Mouse (Mus musculus) midbrain, embryonic 11.5 days (tissue): ENCODE data around the gene Scrn2. TPM values are rescaled to one million over a fixed set of nuclear protein-coding genes. Genes with fewer than 3 reads are reported as not detected.

Experiments used
- ATAC-seq: fragments of 200-750 bp; cut with Nextera tagmentation; 2 replicates; pipeline ENCODE4 v1.8.0; 2017; ENCODE audit warnings: moderate TSS enrichment, moderate library complexity; ENCODE audit not compliant: low FRiP score
- DNase-seq: peaks from one replicate; pipeline ENCODE4 v3.0.0; 2015; ENCODE audit warnings: low spot score; ENCODE audit errors: missing footprints
- H3K27ac ChIP-seq: fragments of 300-500 bp; sonication (generic); 2 replicates; pipeline ENCODE4 v1.5.1; 2014; ENCODE audit warnings: low read depth, low read length
- H3K27me3 ChIP-seq: fragments of 300-500 bp; sonication (generic); 2 replicates; pipeline ENCODE4 v1.6.1; 2014; ENCODE audit warnings: mild to moderate bottlenecking, low read length, moderate library complexity, mixed read lengths; ENCODE audit not compliant: control insufficient read depth, insufficient read depth
- H3K36me3 ChIP-seq: fragments of 300-500 bp; sonication (generic); 2 replicates; pipeline ENCODE4 v1.6.1; 2014; ENCODE audit warnings: mild to moderate bottlenecking, low read length, moderate library complexity, mixed read lengths; ENCODE audit not compliant: control insufficient read depth, insufficient read depth
- H3K4me1 ChIP-seq: fragments of 300-500 bp; sonication (generic); 2 replicates; pipeline ENCODE4 v1.6.1; 2014; ENCODE audit warnings: low read length; ENCODE audit not compliant: control insufficient read depth, insufficient read depth
- H3K4me2 ChIP-seq: fragments of 300-500 bp; sonication (generic); 2 replicates; pipeline ENCODE4 v1.6.1; 2014; ENCODE audit warnings: mild to moderate bottlenecking, moderate library complexity
- H3K4me3 ChIP-seq: fragments of 300-500 bp; sonication (generic); 2 replicates; pipeline ENCODE4 v1.5.1; 2014; ENCODE audit warnings: low read depth, low read length
- H3K9ac ChIP-seq: fragments of 300-500 bp; sonication (generic); 2 replicates; pipeline ENCODE4 v1.6.1; 2014; ENCODE audit warnings: low read length
- H3K9me3 ChIP-seq: fragments of 300-500 bp; sonication (generic); 2 replicates; pipeline ENCODE4 v1.6.1; 2016; ENCODE audit warnings: low read length; ENCODE audit not compliant: control insufficient read depth
- WGBS: fragments of 180-500 bp; shearing (Covaris S2); extraction: QIAGEN DNeasy Blood & Tissue Kit; methylation state at CpG from one replicate; pipeline ENCODE4 v1.1.7; 2014; 5-methylcytosine and 5-hydroxymethylcytosine counted together
- polyA plus RNA-seq: library from polyadenylated mRNA; unstranded; fragments of >200 nt; fragmentation: Nextera tagmentation; extraction: Ambion mirVana; gene quantifications from 2 replicates; pipeline ENCODE4 v1.2.1, GENCODE M21; 2014

Gene Scrn2
- polyA plus RNA-seq, 1 experiment from 2014 or later: 22.1 TPM

DNA sequence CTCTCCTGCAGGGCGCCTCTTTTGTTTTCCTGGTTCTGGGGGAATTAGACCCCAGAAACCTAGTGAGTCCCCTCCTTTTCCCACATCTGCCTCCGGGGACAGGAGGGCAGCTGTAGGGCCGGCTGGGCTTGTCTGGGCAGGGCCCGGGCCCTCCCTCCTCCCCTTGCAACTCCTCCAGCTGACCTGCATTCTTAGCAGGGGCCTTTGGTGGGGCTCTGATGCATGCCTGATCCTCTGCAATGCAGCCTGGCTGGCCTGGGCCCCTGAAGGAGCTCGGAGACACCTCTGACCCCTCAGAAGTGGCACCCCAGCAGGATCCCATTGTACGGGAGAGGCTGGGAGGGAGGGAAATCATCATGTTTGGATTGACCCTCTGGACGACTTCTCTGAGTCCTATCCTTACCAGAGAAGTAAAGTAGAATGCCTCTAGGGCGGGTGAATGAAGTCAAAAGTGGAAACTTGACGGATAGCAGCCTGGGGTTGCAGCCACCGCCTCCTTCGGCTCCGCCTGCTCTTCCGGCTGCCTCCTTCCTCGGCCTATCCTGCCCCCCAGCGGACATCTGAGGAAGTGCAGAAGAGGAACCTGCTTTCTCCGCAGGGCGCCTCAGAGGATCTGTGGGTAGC is 3.9 kb upstream of the Scrn2 start:
- DNase-seq: peak; percentile 99
- under 1% methylated on average over 17 of the region's 17 CpGs for WGBS
- Histone ChIP-seq H3K27ac (peak overlapping the region; percentile 68), H3K9ac (peak overlapping the region; percentile 39), H3K9me3 (no peaks in the 10 kb centered on the region), H3K4me1 (peaks cover 28% of the 10 kb centered on the region), H3K36me3 (no peaks in the 10 kb centered on the region), H3K4me3 (peak overlapping the region; percentile 8; the same call in 1 of the 2 replicates), H3K27me3 (peaks cover 42% of the 10 kb centered on the region), H3K4me2 (peak overlapping the region; percentile 45)
- ATAC-seq: peak; percentile 60

DNA sequence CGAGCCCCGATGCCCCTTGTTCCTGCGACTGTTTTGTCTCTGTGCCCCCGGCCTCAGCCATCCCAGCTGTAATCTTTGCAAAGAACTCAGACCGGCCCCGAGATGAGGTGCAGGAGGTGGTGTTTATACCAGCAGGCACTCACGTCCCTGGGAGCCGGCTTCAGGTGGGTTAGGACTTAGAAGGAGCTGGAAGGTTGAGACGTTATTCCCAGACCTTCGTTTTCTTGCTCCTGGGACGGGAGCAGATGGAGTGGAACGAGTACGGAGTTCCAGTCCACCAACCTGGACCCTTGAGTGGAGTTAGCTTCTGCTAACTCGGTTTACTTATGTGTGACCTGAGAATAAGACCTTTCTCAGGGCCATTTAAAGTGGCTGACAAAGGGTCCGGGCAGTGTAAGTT is 688 bp downstream of the Scrn2 start:
- Histone ChIP-seq H3K9ac (peak overlapping the region; percentile 86), H3K36me3 (no peaks in the 10 kb centered on the region), H3K4me2 (peak overlapping the region; percentile 68), H3K4me1 (peaks cover 13% of the 10 kb centered on the region), H3K27ac (no peak overlapping the region), H3K4me3 (peak overlapping the region; percentile 61), H3K9me3 (no peaks in the 10 kb centered on the region), H3K27me3 (no peaks in the 10 kb centered on the region)
- WGBS: 21% methylated on average over 15 of the region's 15 CpGs
- no peak for DNase-seq
- no peak for ATAC-seq

DNA sequence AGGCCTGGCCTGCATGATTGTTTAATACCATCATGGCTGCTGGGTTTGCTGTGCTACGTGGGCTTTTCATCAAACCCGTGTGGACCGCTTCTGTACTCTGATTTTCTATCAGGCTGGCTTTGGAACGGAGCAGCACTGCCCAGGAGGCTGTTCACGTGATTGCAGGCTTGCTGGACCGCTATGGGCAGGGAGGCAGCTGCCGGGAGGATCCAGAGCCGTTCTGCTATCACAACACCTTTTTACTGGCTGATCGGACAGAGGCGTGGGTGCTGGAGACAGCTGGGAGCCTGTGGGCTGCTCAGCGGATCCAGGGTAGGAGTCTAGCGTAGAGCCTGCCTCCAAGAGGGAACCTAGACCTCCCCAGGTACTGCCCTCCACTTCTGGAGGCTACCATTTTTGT is 2.2 kb downstream of the Scrn2 start:
- Histone ChIP-seq H3K9ac (no peak overlapping the region), H3K27ac (no peak overlapping the region), H3K36me3 (no peaks in the 10 kb centered on the region), H3K4me2 (no peak overlapping the region), H3K9me3 (no peaks in the 10 kb centered on the region), H3K4me3 (no peak overlapping the region), H3K4me1 (peaks cover 8% of the 10 kb centered on the region), H3K27me3 (no peaks in the 10 kb centered on the region)
- ATAC-seq (no peak), DNase-seq (no peak)
- WGBS: 90% methylated on average over 12 of the region's 12 CpGs

DNA sequence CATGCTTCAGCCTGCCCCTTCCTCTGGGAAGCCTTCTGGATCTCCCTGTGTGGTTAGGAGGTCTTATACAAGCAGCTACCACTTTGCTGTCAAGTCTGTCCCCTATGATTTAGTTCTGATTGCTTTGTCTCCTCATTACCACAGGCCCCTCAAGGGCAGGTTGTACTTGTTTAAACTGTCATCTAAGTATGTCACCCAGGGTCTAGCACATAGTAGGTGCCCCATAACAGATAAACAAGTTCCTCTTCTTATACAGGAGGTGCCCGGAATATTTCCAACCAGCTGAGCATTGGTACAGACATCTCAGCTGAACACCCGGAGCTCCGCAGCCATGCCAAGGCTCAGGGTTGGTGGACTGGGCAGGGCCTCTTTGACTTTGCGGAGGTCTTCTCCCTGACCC is 2.8 kb downstream of the Scrn2 start:
- DNase-seq (no peak), ATAC-seq (no peak)

DNA sequence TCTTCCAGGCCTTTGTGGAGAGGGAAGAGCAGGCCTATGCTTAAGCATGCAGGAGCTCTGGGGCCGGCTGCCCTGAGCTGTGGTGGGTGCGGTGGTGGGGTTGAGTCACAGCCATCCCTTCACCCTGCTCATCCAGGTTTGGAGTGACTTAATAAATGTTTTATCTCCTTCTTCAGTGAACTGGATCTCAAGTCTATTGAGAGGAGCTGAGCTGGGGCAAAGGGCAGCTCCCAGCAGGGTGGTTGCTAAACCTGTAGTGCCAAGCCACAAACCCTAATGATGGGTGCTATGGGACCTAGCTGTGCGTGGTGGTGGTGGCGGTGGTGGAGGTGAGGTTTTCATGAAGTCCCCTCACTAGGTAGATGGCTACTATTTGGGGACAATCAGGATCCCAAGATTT is 4.0 kb downstream of the Scrn2 start:
- 83% methylated on average over 4 of the region's 4 CpGs for WGBS

More for the DNA sequence above, 2.8 kb downstream of the Scrn2 start:
- Histone ChIP-seq H3K4me3 (no peak overlapping the region), H3K9ac (no peak overlapping the region), H3K9me3 (no peaks in the 10 kb centered on the region), H3K4me2 (no peak overlapping the region), H3K4me1 (peaks cover 8% of the 10 kb centered on the region), H3K36me3 (no peaks in the 10 kb centered on the region), H3K27me3 (no peaks in the 10 kb centered on the region), H3K27ac (no peak overlapping the region)
- 90% methylated on average over 4 of the region's 4 CpGs for WGBS

DNA sequence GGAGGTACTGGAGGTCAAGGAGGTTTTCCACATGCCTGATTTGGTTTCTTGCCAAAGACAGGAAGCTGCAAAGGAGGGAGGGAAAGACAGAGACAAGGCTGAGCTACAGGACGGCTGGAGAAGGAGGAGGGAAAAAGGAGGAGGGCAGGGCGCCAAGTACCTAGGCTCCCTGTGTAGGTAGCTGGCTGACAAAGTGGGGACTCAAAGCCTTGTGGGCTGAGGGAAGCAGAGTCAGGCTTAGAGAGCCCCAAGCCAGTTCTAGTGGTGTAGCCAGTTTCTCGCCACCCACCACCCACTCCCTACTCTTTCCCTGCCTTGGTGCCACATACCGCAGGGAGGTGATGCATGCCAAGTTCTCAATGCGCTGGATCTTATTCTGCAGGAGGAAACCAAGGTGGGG is 6.4 kb downstream of the Scrn2 start:
- Histone ChIP-seq H3K4me2 (no peak overlapping the region), H3K4me1 (peaks cover 5% of the 10 kb centered on the region; the same call in 1 of the 2 replicates), H3K27ac (no peak overlapping the region), H3K9me3 (no peaks in the 10 kb centered on the region), H3K4me3 (no peak overlapping the region), H3K9ac (no peak overlapping the region), H3K27me3 (no peaks in the 10 kb centered on the region), H3K36me3 (no peaks in the 10 kb centered on the region)
- ATAC-seq: no peak
- WGBS: 79% methylated on average over 5 of the region's 5 CpGs
- no peak for DNase-seq

More for the DNA sequence above, 4.0 kb downstream of the Scrn2 start:
- H3K4me3 ChIP-seq: no peak overlapping the region
- H3K4me2 ChIP-seq: no peak overlapping the region
- ATAC-seq (no peak), DNase-seq (no peak)
- H3K27me3 ChIP-seq: no peaks in the 10 kb centered on the region
- no peak overlapping the region; the same call in 1 of the 2 replicates for H3K27ac ChIP-seq
- H3K9me3 ChIP-seq: no peaks in the 10 kb centered on the region
- H3K4me1 ChIP-seq: peaks cover 8% of the 10 kb centered on the region
- H3K9ac ChIP-seq: no peak overlapping the region
- no peaks in the 10 kb centered on the region for H3K36me3 ChIP-seq

DNA sequence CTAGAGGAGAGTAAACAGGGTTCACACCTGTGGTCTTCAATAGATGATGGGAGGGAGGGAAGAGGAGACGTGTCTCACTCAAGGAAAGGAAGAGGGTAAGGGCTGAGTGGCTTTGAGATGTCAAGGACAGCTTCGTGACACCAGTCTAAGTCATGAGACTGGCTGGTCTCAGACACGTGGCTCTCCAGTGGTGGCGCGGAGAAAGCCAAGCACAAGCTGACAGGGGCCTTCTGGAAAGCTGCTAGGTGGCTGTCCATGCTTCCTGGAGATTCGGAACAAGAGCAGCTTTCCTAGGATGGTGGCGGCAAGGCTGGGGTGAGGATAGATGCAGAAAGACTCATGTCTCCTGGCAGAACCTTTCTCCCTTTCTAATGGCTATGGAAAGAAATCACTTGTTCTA is 9.1 kb downstream of the Scrn2 start:
- 73% methylated on average over 7 of the region's 7 CpGs for WGBS
- Histone ChIP-seq H3K4me2 (no peak overlapping the region), H3K9me3 (no peaks in the 10 kb centered on the region), H3K4me3 (no peak overlapping the region), H3K36me3 (no peaks in the 10 kb centered on the region), H3K27ac (no peak overlapping the region), H3K4me1 (peaks cover 10% of the 10 kb centered on the region; the same call in 1 of the 2 replicates), H3K9ac (no peak overlapping the region), H3K27me3 (no peaks in the 10 kb centered on the region)
- ATAC-seq (no peak), DNase-seq (peak; percentile 59)

DNA sequence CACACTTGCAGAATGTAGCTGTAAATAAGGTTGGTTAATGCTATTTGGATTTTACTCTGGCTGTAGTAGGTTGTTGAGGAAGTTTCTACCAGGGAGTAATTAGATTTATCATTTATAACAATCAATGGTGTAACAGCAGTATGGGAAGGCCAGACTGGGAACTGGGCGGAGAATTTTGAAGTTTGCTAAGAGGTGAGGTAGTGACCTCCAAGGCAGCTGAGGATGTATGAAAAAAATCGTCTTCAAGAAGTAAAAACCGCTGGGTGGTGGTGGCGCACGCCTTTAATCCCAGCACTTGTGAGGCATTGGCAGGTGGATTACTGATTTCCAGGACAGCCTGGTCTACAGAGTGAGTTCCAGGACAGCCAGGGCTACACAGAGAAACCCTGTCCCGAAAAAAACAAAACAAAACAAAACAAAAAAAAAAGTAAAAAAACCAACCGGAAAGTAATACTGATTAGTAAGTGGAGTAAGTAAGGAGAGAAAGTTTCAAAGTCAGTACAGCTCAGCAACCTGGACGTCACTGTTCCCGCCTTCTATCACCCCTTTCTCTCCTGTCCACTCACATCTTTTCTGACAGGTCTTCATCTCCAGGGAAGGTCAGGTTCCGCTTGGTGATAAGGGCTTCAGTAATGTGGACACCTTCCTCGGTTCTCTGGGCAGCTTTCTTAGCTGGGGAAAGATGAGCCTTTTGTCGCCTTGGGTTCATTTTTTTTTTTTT is 10.7 kb downstream of the Scrn2 start:
- Histone ChIP-seq H3K9me3 (no peaks in the 10 kb centered on the region), H3K9ac (no peak overlapping the region), H3K36me3 (0 out of 2 replicates have a peak, but pooled peaks cover 2% of the 10 kb centered on the region), H3K4me3 (peak overlapping the region; percentile 82), H3K4me1 (peaks cover 10% of the 10 kb centered on the region; the same call in 1 of the 2 replicates), H3K4me2 (peak overlapping the region; percentile 65), H3K27ac (no peak overlapping the region), H3K27me3 (no peaks in the 10 kb centered on the region)
- 55% methylated on average over 12 of the region's 12 CpGs for WGBS
- DNase-seq (peak; percentile 69), ATAC-seq (no peak)
